Mouse (Mus musculus) heart, postnatal 4 days (tissue): ENCODE results near the gene A930018P22Rik. TPM values are rescaled to one million over a fixed set of nuclear protein-coding genes. Genes with fewer than 3 reads are reported as not detected.

Source experiments
- DNase-seq: peaks from one replicate; pipeline ENCODE4 v3.0.0; 2021
- total RNA-seq, 2 experiments: library from RNA; stranded (reverse); gene quantifications; 2 replicates each; pipeline ENCODE4 v1.2.3; 2021

Gene A930018P22Rik
- total RNA-seq, 2 experiments from 2014 or later = 0.68 to 0.69 TPM

- no peak for DNase-seq
Observed at GRCm38 (mm10) chr2:104119097-104119496, 3.5 kb upstream of the A930018P22Rik start.

DNA sequence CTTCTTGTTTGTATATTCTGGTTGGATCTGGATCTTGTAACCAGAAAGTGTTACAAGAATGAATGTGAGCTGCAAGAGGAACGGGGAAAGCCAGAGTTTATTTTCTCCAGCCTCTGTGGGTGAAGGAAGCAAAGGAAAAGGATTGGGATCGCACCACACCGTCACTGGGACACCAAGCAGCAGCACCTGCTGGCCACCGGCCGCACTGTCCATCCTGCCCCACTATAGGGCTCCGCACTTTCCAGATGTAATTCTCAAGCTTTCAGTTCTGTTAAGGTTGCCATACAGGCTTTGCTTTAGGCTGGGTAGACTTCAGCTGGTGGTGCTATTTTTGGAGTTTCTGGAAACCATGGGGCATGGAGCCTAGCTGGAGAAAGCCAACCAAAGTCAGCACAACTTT is 2.3 kb upstream of the A930018P22Rik start:
- DNase-seq = peak; percentile 31

GRCm38 (mm10) chr2:104121681-104122504 is 676 bp upstream of the A930018P22Rik start:
- DNase-seq = no peak

DNA sequence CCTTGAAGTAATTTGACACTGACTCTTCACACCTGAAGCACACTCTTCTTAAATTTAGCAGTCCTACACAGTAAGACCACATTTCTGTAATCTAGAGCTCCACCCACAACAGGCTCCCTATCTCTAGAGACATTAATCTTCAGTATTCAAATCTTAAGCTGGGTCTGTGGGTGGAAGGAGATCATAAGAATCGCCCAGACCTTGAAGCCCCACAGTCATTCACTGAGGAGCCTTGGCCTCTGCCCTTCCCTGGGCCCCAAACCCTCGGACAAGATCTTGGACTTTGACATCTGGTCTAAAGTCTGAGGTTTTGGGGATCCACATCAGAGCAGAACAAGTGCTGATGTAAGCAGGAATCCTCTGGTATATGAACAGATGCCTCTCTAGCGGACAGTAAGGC is 971 bp downstream of the A930018P22Rik start:
- DNase-seq = no peak

DNA sequence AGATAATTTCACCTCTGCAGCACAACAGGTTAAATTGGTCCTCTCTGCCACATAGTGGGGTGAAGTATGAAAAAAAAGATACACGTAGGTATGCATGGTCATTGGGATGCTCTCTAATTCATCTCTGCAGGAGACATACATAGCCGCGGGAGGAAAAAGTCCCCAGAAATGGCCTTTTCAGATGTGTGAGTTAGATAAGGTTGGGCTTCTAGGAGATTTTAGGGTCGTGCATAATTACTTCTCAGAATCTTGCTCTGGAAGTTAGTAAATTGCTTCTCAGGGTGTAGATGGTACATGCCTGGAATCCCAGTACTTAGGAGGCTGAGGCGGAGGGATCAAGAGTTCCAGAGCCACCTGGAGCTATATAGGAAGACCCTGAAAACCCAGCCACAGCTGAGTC is 1.5 kb downstream of the A930018P22Rik start:
- DNase-seq = no peak

DNA sequence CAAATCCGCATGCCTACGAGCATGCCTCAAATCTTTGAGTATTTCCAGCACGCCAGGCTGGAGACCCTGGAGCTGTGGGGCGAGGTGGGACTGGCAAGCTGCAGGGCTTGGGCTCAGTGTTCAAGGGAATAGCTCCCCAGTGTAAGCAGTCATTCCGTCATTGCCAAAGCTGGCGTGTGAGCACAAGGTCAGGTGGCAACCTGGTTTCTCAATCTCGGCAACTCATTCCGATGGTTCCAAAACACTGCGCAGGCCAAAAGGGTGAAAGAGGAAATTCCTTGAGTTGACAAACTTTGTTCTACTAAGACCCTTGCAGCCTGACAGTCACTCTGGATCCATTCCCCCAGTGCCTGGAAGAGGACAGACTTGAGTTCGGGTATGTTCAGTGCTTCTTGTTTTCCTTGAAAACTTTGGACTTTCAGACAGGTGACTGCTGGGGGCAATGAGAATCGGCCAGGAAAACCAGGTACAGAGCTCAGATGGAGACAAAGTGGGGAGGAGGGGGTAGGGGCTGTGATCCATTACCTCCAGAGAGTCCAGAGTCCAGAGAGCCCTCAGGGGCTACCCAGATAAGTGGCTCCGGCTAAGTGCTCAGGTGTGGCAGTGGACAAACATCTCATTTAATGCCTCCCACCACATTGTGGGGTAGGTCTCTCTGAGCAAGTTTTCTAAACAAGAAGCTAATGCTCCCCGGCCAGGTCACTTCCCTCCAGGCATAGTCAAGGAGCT is 6.4 kb downstream of the A930018P22Rik start:
- no peak for DNase-seq

- DNase-seq = no peak
Observed at GRCm38 (mm10) chr2:104130165-104130564, 7.6 kb downstream of the A930018P22Rik start.

GRCm38 (mm10) chr2:104130969-104131368 is 8.4 kb downstream of the A930018P22Rik start:
- peak; percentile 74 for DNase-seq

DNA sequence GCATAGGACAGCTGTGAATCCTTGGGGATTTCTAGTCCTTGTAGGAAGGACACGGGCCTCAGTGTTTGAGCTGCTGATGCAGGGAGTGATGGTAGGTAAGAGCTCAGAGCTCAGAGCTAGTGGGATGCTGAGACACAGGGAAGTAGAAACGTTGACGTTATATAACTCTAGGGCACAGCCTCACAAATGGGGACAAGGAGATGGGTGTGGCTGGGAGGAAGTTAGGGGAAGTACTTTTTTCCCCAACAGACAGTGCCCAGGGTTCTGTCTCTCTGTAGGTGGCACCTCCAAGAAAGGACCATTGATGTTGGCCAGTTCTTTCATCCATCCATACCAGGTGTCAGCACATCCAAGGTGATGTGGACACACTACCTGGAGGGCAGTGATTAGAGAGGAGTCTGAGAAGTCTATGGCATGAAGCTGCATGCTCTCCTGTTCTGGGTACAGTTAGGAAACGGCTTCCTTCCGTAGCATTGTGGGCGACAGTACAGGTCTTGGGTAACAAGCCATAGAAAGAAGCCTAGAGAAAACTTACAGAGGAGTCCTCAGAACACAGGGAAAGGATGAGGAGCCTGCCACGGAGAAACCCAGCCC is 9.8 kb downstream of the A930018P22Rik start:
- DNase-seq = no peak

GRCm38 (mm10) chr2:104133042-104133810 is 10.7 kb downstream of the A930018P22Rik start:
- no peak for DNase-seq

DNA sequence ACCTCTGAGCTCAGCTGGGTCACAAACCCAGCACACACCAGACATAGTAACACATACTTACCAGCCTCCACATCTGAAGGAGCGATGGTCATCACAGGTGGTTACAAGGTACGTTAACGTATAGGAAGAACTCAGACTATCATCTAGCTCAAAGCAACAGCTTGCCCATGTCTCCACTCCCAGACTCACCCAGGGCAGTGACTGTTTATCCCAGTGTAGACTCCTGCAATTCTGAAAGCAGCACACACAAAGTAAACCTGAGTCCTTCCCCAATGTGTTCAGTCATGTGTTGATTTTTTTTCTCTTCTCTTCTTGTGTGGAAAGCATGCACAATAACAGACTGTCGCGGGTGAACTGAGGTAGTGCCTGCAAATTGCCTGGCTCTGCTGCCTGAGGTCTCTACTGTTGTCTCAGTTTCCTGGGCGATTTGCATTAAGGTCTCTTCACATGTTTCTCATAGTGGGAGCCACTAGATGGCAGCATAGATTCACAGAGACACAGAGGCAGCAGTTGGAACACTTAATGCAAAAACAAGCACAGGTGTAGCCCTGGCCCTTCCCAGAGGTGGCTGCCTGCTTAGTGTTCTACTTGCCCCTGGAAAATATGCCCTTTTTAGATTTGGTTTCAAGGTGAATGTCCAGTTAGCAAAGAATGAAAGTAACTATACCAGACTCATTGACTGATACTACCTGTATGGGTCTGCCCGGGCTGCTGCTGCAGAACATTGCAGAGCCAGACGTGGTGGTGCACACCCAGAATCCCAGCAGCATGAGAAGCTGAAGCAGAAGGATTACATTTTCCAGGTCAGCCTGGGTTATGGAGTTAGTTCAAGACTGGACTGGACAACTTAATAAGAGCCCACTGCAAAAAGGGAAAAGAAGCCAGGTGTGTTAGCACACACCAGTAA is 11.8 kb downstream of the A930018P22Rik start:
- peak; percentile 72 for DNase-seq

GRCm38 (mm10) chr2:104135920-104136319 is 13.4 kb downstream of the A930018P22Rik start:
- no peak for DNase-seq

- no peak for DNase-seq
Observed at GRCm38 (mm10) chr2:104142140-104142539, 19.6 kb downstream of the A930018P22Rik start.

DNA sequence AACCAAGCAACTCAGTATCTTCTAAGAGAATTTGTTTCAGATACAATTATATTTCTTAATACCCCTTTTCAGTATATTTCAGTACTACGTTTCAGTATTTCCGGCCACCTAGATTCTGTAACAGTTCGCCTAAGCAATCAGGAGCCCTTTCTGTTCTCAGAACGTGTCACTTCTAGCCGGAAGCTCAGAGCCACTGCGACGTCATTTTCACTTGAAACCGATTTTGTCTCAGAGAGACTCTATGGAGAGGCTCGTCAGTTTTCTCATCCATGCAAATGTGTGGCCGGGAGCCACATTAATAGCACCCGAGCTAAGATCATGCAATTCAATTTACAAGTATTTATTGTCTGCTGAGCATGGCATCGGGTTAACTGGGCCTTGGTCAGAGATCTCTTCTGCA is 21.4 kb downstream of the A930018P22Rik start:
- no peak for DNase-seq

DNA sequence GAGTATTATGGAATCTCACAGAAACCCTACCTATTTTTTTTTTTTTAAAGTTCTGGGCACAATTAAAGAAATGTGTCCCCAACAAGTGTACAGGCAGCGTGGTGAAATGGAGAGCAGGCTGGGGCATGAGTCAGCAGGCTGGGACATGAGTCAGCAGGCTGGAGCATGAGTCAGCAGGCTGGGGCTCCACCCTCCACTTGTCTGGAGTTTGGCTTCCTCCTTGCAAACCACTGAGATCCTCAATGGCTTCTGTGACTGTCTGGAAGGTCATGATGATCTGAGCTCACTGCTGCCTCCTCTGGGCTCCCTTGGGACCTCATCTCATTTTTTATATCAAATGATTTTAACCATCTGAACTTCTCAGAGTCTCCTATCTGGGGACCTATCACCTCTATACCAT is 23.4 kb downstream of the A930018P22Rik start:
- DNase-seq = peak; percentile 45

GRCm38 (mm10) chr2:104147910-104148561 is 25.5 kb downstream of the A930018P22Rik start:
- DNase-seq = no peak

DNA sequence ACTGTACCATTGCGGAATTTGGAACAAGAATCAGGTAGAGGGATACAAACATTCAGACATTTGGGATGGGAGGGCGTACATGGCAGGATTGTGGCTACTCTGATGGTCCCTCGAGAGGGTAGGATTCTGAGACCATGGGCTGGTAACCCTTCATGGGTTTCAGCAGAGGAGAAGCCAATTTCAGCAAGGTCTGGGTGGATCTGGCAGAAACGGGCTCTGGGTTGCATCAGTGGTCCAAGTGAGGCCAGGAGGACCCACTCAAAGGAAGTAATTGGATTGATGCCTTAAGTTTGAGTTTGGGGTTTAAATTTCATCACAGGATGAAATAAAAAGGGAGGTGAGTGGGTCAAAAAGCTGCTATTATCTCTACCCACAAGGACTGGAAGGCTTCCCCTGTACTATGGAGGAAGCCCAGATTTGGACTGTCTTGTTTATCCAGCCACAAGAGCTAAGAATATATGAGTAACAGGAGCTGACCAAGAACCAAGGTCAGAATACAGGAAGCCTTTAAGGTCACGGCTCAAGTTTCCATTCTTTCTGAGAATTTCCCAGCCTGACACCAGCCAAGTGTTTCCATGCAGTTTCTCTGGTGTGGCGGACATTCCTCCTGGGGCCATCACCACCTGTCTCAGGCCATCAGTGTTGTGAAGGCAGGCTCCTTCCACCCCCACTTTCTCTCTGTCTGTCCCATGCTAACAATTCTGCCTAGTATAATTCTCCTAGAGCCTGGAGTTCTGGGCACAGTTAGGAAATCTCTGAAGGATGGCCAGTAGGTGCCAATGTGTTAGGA is 28.2 kb downstream of the A930018P22Rik start:
- no peak for DNase-seq

GRCm38 (mm10) chr2:104153345-104153744 is 30.8 kb downstream of the A930018P22Rik start:
- DNase-seq = no peak

DNA sequence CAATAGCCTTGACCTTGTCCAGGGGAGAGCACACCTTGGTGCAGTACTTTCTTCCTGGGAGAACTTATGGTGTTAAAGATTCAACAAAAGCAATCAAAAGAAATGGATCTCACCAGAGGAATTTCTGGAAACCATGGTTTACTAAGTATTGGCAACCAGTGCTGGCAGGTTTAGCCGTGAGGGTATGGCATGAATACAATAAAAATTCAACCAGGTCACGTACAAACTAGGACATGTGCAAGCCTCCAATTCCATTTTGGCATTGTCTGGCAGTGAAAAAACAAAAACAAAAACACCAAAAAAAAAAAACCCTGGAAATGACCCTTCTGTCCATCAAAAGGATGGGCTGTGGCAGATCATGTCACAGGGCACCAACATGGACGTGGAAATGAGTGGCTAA is 31.3 kb downstream of the A930018P22Rik start:
- no peak for DNase-seq

DNA sequence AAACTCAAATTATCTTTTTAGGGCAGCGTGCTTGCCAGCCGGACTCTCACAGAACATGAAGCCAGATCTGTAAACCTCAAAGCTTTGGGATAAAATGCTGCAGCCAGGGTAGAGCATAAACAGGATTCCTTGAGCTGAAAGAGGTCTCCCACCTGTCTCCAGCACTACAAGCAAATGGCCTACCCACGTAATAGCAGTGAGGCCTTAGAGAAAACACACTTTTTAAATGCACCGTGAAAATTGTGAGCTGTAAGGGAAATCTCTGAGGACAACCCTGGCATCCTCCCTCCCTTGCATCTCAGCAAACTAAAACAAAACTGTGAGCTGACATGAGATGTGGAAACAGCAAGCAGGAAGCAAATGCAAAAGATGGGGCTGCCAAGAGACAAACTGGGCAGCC is 35.3 kb downstream of the A930018P22Rik start:
- DNase-seq = no peak
